Mouse (Mus musculus): ENCODE measurements at regions not wholly inside any gene's neighbourhood (a gene's known extent, or its start where the extent isn't known, plus 50 kb on each side); places are given as distances from the start of the nearest gene placed in this dataset.

- TF ChIP-seq POLR2A (IDR thresholded peaks at IDR 0.05; ENCODE audit: borderline replicate concordance, extremely low read depth, low read depth, low read length) (no peak), CTCF (IDR thresholded peaks at IDR 0.05; ENCODE audit: insufficient read depth, low read length) (no peak)
- H3K4me3 ChIP-seq (replicated peaks; ENCODE audit: extremely low read depth, low read depth, low read length), result no peak overlapping the region
- DNase-seq, result no peak
- H3K4me1 ChIP-seq (ENCODE audit: control insufficient read depth, insufficient read depth, low read length), result no peaks in the 10 kb centered on the region
- WGBS, result 88% methylated on average over 11 of the region's 11 CpGs
Measured at GRCm38 (mm10) chr8:116064562-116064961, 357.0 kb upstream of the Maf start.

- 63% methylated on average over 5 of the region's 5 CpGs for WGBS
- no peak for DNase-seq
- no peaks in the 10 kb centered on the region for H3K4me1 ChIP-seq (ENCODE audit: control insufficient read depth, insufficient read depth, low read length)
- no peak for TF ChIP-seq CTCF (IDR thresholded peaks at IDR 0.05; ENCODE audit: insufficient read depth, low read length)
- H3K4me3 ChIP-seq (replicated peaks; ENCODE audit: extremely low read depth, low read depth, low read length), result no peak overlapping the region
Measured at GRCm38 (mm10) chr8:116063541-116063940, 355.9 kb upstream of the Maf start.

GRCm38 (mm10) chr8:116053483-116053882 is 345.9 kb upstream of the Maf start:
- Histone ChIP-seq H3K4me1 (ENCODE audit: control insufficient read depth, insufficient read depth, low read length) (no peaks in the 10 kb centered on the region), H3K4me3 (replicated peaks; ENCODE audit: extremely low read depth, low read depth, low read length) (no peak overlapping the region)
- DNase-seq, result no peak
- WGBS, result 50% methylated on average over 7 of the region's 7 CpGs
- TF ChIP-seq CTCF (IDR thresholded peaks at IDR 0.05; ENCODE audit: insufficient read depth, low read length) (no peak), POLR2A (IDR thresholded peaks at IDR 0.05; ENCODE audit: borderline replicate concordance, extremely low read depth, low read depth, low read length) (no peak)

- Histone ChIP-seq H3K4me1 (ENCODE audit: control insufficient read depth, insufficient read depth, low read length) (no peaks in the 10 kb centered on the region), H3K4me3 (replicated peaks; ENCODE audit: extremely low read depth, low read depth, low read length) (no peak overlapping the region)
- 76% methylated on average over 6 of the region's 6 CpGs for WGBS
- DNase-seq, result no peak
- no peak for TF ChIP-seq POLR2A (IDR thresholded peaks at IDR 0.05; ENCODE audit: borderline replicate concordance, extremely low read depth, low read depth, low read length)
- no peak for TF ChIP-seq CTCF (IDR thresholded peaks at IDR 0.05; ENCODE audit: insufficient read depth, low read length)
Measured at GRCm38 (mm10) chr8:116053043-116053442, 345.4 kb upstream of the Maf start.

GRCm38 (mm10) chr8:116048480-116048879 is 340.9 kb upstream of the Maf start:
- Histone ChIP-seq H3K4me3 (replicated peaks; ENCODE audit: extremely low read depth, low read depth, low read length) (no peak overlapping the region), H3K4me1 (ENCODE audit: control insufficient read depth, insufficient read depth, low read length) (no peaks in the 10 kb centered on the region)
- DNase-seq, result no peak
- 75% methylated on average over 10 of the region's 10 CpGs for WGBS
- no peak for TF ChIP-seq POLR2A (IDR thresholded peaks at IDR 0.05; ENCODE audit: borderline replicate concordance, extremely low read depth, low read depth, low read length)
- no peak for TF ChIP-seq CTCF (IDR thresholded peaks at IDR 0.05; ENCODE audit: insufficient read depth, low read length)

GRCm38 (mm10) chr8:116046859-116047258 is 339.3 kb upstream of the Maf start:
- 50% methylated on average over 3 of the region's 3 CpGs for WGBS
- no peak overlapping the region for H3K4me3 ChIP-seq (replicated peaks; ENCODE audit: extremely low read depth, low read depth, low read length)
- no peaks in the 10 kb centered on the region for H3K4me1 ChIP-seq (ENCODE audit: control insufficient read depth, insufficient read depth, low read length)

GRCm38 (mm10) chr8:116045526-116045925 is 337.9 kb upstream of the Maf start:
- WGBS, result 82% methylated on average over 3 of the region's 3 CpGs
- no peak for TF ChIP-seq POLR2A (IDR thresholded peaks at IDR 0.05; ENCODE audit: borderline replicate concordance, extremely low read depth, low read depth, low read length)

More at GRCm38 (mm10) chr8:116046859-116047258, 339.3 kb upstream of the Maf start:
- TF ChIP-seq CTCF (IDR thresholded peaks at IDR 0.05; ENCODE audit: insufficient read depth, low read length) (no peak), POLR2A (IDR thresholded peaks at IDR 0.05; ENCODE audit: borderline replicate concordance, extremely low read depth, low read depth, low read length) (no peak)
- no peak for DNase-seq

GRCm38 (mm10) chr8:116043381-116043780 is 335.8 kb upstream of the Maf start:
- no peak for DNase-seq
- Histone ChIP-seq H3K4me1 (ENCODE audit: control insufficient read depth, insufficient read depth, low read length) (no peaks in the 10 kb centered on the region), H3K4me3 (replicated peaks; ENCODE audit: extremely low read depth, low read depth, low read length) (no peak overlapping the region)
- 88% methylated on average over 4 of the region's 4 CpGs for WGBS
- no peak for TF ChIP-seq CTCF (IDR thresholded peaks at IDR 0.05; ENCODE audit: insufficient read depth, low read length)
- no peak for TF ChIP-seq POLR2A (IDR thresholded peaks at IDR 0.05; ENCODE audit: borderline replicate concordance, extremely low read depth, low read depth, low read length)

More at GRCm38 (mm10) chr8:116045526-116045925, 337.9 kb upstream of the Maf start:
- no peak overlapping the region for H3K4me3 ChIP-seq (replicated peaks; ENCODE audit: extremely low read depth, low read depth, low read length)
- DNase-seq, result no peak
- no peaks in the 10 kb centered on the region for H3K4me1 ChIP-seq (ENCODE audit: control insufficient read depth, insufficient read depth, low read length)

- no peaks in the 10 kb centered on the region for H3K4me1 ChIP-seq (ENCODE audit: control insufficient read depth, insufficient read depth, low read length)
- peak; percentile 4 for DNase-seq
- 69% methylated on average over 10 of the region's 10 CpGs for WGBS
- H3K4me3 ChIP-seq (replicated peaks; ENCODE audit: extremely low read depth, low read depth, low read length), result no peak overlapping the region
- TF ChIP-seq POLR2A (IDR thresholded peaks at IDR 0.05; ENCODE audit: borderline replicate concordance, extremely low read depth, low read depth, low read length) (no peak), CTCF (IDR thresholded peaks at IDR 0.05; ENCODE audit: insufficient read depth, low read length) (no peak)
Measured at GRCm38 (mm10) chr8:116030966-116031365, 323.4 kb upstream of the Maf start.

GRCm38 (mm10) chr8:116025321-116025720 is 317.7 kb upstream of the Maf start:
- Histone ChIP-seq H3K4me3 (replicated peaks; ENCODE audit: extremely low read depth, low read depth, low read length) (no peak overlapping the region), H3K4me1 (ENCODE audit: control insufficient read depth, insufficient read depth, low read length) (no peaks in the 10 kb centered on the region)
- 89% methylated on average over 2 of the region's 2 CpGs for WGBS
- DNase-seq, result no peak
- no peak for TF ChIP-seq POLR2A (IDR thresholded peaks at IDR 0.05; ENCODE audit: borderline replicate concordance, extremely low read depth, low read depth, low read length)
- no peak for TF ChIP-seq CTCF (IDR thresholded peaks at IDR 0.05; ENCODE audit: insufficient read depth, low read length)

GRCm38 (mm10) chr8:116024811-116025210 is 317.2 kb upstream of the Maf start:
- H3K4me1 ChIP-seq (ENCODE audit: control insufficient read depth, insufficient read depth, low read length), result no peaks in the 10 kb centered on the region
- no peak for DNase-seq
- no peak overlapping the region for H3K4me3 ChIP-seq (replicated peaks; ENCODE audit: extremely low read depth, low read depth, low read length)
- WGBS, result 53% methylated on average over 4 of the region's 4 CpGs
- TF ChIP-seq POLR2A (IDR thresholded peaks at IDR 0.05; ENCODE audit: borderline replicate concordance, extremely low read depth, low read depth, low read length), result no peak
- TF ChIP-seq CTCF (IDR thresholded peaks at IDR 0.05; ENCODE audit: insufficient read depth, low read length), result no peak
